Mouse (Mus musculus): ENCODE measurements at regions not wholly inside any gene's neighbourhood (a gene's known extent, or its start where the extent isn't known, plus 50 kb on each side); places are given as distances from the start of the nearest gene placed in this dataset.

GRCm38 (mm10) chr12:45745697-45746096 is 671.2 kb upstream of the Stxbp6 start:
- no peak for DNase-seq (ENCODE audit: low spot score)

- no peak for DNase-seq (ENCODE audit: low spot score)
Observed at GRCm38 (mm10) chr12:45744619-45745018, 670.1 kb upstream of the Stxbp6 start.

- no peak for DNase-seq (ENCODE audit: low spot score)
Observed at GRCm38 (mm10) chr12:45733661-45734060, 659.2 kb upstream of the Stxbp6 start.

DNA sequence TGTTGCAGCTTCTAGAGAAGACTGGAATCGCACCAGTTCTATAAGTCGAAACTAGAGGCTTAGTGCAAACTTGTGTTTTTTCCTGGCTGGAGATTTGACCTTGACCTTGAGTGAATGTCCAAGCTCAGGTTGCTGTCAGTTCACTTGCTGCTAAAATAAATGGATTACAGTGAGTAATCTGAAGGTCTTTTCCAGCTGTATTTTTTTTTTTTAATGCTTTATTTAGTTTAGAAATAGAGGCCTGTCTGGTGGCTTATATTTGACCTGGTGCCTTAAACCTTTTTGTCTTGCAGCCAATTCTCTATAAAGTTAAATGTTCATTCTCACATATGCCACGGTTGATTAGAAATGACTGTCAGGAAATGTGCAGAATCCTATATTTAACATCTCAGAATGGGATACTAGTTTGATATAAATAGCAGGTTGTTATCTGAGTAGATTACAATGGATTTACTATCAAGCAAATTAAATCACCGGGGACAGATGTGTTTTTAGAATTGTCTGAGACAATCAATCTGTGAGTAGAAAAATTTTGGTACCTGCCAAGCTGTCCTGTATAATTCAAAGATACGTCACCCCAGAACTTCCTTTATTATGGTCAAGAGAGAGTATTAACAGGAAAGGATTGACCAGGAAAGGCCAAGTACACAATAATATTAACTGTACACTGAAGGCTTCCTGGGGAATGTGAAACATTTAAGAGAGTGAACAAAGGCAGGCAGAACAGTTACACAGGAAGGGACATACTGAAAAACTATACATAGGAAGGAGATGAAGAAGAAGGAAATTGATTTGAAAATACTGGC is 650.3 kb upstream of the Stxbp6 start:
- DNase-seq (ENCODE audit: low spot score) = no peak

GRCm38 (mm10) chr12:45711351-45711750 is 636.8 kb upstream of the Stxbp6 start:
- DNase-seq (ENCODE audit: low spot score) = no peak

- no peak for DNase-seq (ENCODE audit: low spot score)
Observed at GRCm38 (mm10) chr12:45710766-45711165, 636.3 kb upstream of the Stxbp6 start.

GRCm38 (mm10) chr12:45689291-45689690 is 614.8 kb upstream of the Stxbp6 start:
- DNase-seq (ENCODE audit: low spot score) = no peak

- no peak for DNase-seq (ENCODE audit: low spot score)
Observed at GRCm38 (mm10) chr12:45686765-45687164, 612.3 kb upstream of the Stxbp6 start.

- DNase-seq (ENCODE audit: low spot score) = no peak
Observed at GRCm38 (mm10) chr12:45672361-45672760, 597.9 kb upstream of the Stxbp6 start.

- DNase-seq (ENCODE audit: low spot score) = no peak
Observed at GRCm38 (mm10) chr12:45671554-45671948, 597.0 kb upstream of the Stxbp6 start.

DNA sequence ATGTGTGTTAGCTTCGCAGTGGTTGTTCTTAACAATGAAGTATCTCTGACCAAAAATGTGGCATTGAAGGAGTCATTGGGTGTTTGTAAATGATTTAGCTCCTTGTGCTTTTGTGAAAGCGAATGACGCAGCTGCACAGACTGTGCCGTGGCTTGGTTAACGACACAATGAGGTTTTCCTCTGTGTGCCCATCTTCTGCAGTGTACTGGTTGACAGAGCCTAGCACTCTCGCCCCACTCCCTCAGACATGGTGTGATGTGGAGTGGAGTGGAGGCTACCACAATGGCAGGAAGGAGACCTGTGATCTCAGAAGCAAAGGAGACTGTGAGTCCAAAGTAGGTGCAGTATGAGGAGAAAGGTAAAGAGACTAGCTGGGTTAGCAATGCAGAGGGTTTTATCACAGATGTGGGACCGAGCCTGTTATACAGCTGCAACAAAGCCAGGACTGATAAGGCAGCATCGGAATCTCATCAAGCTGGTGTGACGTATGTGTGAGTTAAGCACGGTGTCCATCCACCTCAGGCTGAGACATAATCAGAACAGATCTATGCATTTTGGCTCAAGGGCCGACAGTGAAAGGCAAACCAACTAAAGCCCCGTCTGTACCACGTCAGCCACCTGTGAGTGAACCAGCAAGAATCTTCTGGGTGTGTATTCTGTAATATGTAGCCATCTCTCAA is 596.5 kb upstream of the Stxbp6 start:
- no peak for DNase-seq (ENCODE audit: low spot score)

- no peak for DNase-seq (ENCODE audit: low spot score)
Observed at GRCm38 (mm10) chr12:45670246-45670873, 595.9 kb upstream of the Stxbp6 start.

DNA sequence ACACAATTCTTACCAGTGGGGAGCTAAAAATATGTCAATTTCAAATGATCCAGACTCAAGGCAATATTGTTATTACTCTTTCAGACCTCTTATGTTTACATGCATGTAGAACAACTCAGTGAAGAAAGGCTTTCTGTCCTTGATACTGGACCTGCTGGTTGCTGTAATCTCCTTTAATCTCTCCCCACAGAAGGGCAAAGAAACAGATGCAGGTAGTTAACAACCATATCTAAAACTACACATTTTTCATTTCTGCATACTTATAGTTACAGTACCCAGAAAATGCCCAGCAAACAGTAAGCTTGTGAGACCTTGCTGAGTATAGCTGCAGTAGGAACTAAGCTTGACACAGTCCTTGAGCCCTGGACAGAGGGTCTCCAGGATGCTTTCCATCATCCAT is 585.1 kb upstream of the Stxbp6 start:
- no peak for DNase-seq (ENCODE audit: low spot score)

GRCm38 (mm10) chr12:45656574-45656973 is 582.1 kb upstream of the Stxbp6 start:
- no peak for DNase-seq (ENCODE audit: low spot score)

- DNase-seq (ENCODE audit: low spot score) = no peak
Observed at GRCm38 (mm10) chr12:45648654-45649053, 574.1 kb upstream of the Stxbp6 start.

DNA sequence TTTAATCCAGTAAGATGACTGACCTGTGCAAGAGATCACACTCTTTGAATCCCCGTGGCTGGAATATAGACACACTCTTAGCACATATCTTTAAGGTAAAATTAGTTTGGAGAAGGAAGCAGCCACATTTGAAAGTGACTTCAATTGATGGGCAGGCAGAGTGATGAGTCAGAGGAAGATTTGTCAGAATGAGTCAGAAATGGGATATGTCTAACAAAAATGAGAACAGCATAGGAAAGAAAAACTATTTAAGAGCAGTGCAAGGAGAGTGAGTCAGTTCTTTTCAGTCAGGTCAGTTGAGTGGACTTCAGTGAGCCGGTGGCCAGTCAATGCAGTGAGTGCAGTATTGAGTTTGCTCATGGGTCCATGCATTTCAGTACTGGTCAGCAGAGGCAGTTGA is 569.7 kb upstream of the Stxbp6 start:
- no peak for DNase-seq (ENCODE audit: low spot score)

- DNase-seq (ENCODE audit: low spot score) = no peak
Observed at GRCm38 (mm10) chr12:45622830-45623229, 548.3 kb upstream of the Stxbp6 start.

DNA sequence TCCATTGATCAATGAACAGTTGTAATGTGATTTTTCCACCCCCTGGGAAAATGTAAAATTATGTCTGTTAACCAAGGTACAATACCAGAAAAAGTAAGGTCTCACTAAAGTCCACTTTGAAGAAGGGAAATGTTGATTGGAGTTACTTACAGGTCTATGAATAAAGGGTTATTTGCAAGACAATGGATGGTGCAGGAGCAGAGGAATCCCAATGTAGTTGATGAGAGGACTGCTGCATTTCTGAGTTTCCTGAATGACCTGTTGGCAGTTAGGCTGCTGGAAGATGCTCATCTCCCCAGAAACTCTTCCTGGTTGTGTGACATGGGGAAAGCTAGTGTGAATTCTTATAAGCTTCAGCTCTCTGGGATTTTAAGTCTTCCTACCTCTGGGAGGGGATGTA is 545.5 kb upstream of the Stxbp6 start:
- DNase-seq (ENCODE audit: low spot score) = no peak

GRCm38 (mm10) chr12:45614509-45615150 is 540.1 kb upstream of the Stxbp6 start:
- no peak for DNase-seq (ENCODE audit: low spot score)

GRCm38 (mm10) chr12:45614074-45614473 is 539.6 kb upstream of the Stxbp6 start:
- DNase-seq (ENCODE audit: low spot score) = no peak

- no peak for DNase-seq (ENCODE audit: low spot score)
Observed at GRCm38 (mm10) chr12:45599443-45599842, 524.9 kb upstream of the Stxbp6 start.

GRCm38 (mm10) chr12:45597904-45598570 is 523.5 kb upstream of the Stxbp6 start:
- DNase-seq (ENCODE audit: low spot score) = no peak
